Mouse (Mus musculus) mouse trophoblast stem cell (cell line): ENCODE measurements around the gene Crnkl1.

Experiments
- in situ Hi-C, 2 experiments: fragments of 300-500 bp; cut with MseI, MboI; formaldehyde crosslinking; loops; 2 replicates in 1 of 2; 3 replicates in 1 of 2; pipeline ENCODE4 v1.15.1; 2025

Gene Crnkl1

DNA sequence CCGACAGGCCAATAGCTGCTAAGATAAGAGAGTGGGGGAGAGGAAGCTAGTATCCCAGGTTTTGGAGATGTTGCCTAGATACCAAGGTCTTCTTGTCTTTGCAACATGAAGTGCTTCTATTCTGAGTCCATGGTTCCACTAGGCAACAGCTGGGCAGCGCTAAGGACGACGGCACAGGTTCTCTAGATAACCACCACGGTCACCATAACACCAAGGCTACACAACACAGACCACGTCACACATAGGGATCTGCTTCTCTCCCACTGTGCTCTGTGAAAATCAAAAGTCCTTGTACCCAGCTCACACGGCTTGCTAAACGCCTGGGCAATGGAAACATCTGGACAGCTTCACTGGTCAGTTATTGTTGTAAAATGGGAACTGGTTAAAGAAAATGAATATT is 2.2 kb upstream of the Crnkl1 start:
- in situ Hi-C loops: no loop called here

DNA sequence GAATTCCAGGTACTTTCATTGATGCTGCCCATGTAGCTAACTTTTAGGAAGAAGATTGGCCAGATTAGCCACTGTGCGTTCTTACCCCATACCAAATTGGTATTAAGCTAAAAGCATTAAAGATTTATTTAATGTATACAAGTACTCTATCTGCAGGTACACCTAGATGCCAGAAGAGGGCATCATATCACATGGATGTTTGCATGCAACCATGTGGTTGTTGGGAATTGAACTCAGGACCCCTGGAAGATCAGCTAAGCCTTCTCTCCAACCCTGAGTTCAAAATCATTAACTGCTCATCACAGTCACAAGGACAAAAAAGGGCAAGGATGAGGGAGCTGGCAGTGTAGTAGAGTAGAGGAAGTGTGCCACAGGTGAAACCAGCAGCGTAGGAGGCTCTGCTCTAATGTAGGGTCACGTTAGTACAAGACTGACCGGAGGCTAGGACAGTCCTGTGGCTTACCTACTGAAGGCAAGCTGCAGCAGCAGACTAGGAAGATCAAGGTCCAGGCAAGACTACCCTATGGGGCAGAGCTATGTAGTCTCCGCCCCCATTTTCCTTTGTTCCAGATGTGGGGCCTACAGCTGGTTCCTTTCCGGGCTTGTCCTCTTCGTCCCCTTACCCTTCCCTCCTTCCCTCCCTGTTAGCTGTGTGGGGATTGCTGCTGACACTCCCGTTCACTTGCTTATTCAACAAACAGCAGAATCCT is 13.7 kb downstream of the Crnkl1 start:
- in situ Hi-C loops: no loop called here

DNA sequence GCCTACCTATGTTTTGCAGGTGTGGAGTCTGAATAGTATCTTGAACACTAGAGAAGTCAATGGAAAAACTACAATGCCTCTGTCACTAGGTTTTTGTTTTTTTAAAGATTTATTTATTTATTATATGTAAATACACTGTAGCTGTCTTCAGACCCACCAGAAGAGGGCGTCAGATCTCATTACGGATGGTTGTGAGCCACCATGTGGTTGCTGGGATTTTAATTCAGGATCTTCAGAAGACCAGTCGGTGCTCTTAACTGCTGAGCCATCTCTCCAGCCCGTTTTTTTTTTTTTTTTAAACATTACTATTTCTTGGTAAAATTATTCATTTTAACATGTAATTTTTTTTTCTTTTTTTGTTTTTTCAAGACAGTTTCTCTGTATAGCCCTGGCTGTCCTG is 28.9 kb downstream of the Crnkl1 start:
- in situ Hi-C loops: loop anchor here in 1 of 2 experiments (10.0 kb wide), 1 partner anchor 211 kb away; no protein-coding TSS in a partner anchor

DNA sequence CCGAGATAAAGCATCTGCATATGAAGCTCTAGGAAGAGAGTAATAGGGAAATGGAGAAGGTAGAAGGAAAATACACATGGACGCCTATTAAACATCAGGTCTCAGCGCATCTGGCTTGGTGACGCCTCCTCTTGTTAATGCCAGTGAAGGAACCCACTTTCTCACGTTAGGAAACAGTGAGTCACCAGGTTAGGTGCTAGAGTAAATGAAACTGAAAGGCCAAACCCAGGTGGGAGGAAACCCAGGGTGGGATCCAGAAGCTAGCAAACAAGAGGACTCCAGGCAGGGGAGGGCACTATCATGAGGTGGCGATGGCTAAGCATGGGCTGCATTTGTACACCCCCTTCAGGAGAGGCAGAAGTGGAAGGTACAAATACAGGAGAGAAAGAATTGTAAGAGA is 29.7 kb downstream of the Crnkl1 start:
- in situ Hi-C loops: loop anchor here in 1 of 2 experiments (10.0 kb wide), 1 partner anchor 210 kb away; no protein-coding TSS in a partner anchor

DNA sequence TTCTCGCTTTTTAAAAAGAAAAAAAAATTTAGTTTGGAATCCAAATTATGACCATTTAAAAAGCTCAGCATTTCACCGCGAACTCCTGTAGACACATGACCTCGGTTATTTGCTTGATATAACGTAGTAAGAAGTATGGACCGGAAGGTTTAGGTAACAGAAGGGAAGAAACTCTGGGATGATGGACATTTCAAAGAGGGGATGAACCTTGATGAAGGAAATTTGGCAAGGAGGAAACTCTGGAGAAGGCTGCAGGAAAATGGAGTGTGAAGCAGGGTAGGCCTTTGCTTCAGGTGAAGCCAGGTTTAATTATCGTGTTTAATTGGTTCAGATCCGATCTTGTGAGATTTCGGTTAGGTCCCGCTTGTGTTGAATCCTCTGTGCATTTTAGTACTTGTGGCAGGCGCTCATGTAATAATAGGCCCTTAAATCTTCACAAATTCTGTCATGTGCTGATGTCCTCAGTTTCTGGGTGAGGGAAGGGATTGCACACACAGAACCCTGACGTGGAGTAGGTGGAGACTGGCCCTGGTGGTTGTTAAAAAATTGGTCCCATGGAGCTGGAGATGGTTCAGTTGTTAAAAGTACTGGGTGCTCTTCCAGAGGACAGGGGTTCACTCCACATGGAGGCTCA is 30.7 kb downstream of the Crnkl1 start:
- in situ Hi-C loops: loop anchor here in 1 of 2 experiments (10.0 kb wide), 1 partner anchor 209 kb away; no protein-coding TSS in a partner anchor

DNA sequence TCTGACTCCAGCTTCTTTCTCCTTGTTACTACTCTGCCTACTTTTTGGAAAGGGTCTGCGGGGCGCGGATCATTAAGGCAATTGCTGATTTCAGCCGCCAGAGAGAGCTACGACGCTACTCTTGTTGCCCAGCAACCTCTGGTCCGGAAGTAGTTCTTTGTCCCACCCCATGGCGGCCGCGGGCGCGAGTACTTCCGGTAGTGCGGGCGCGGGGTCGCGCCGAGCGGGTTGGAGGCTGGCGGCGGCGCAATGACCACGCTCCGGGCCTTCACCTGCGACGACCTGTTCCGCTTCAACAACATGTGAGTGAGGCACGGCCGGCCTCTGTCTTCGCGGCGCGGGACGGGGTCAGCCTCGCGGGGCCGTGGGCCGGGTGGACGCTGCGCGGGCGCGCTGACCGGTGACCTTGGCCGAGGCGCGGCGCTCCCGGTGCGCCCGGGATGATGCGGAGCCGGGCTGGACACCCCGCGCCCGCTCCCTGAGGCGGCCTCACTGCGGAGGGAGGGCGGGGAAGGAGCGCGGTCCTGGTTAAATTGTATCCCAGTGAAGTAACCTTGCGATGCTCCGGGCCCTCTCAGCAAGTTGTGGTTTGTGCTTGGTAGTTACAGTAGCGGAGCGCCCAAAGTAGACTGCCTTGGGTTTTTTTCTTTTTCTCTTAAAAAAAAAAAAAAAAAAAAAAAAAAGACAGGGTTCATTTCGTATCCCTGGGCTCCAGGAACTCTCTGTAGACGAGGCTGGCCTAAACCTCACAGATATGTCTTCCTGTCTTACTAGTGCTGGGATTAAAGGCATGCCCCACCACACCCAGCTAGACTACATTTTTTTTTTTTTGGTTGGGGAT is 31.5 kb downstream of the Crnkl1 start:
- in situ Hi-C loops: loop anchor here in 1 of 2 experiments (10.0 kb wide), 1 partner anchor 208 kb away; no protein-coding TSS in a partner anchor

DNA sequence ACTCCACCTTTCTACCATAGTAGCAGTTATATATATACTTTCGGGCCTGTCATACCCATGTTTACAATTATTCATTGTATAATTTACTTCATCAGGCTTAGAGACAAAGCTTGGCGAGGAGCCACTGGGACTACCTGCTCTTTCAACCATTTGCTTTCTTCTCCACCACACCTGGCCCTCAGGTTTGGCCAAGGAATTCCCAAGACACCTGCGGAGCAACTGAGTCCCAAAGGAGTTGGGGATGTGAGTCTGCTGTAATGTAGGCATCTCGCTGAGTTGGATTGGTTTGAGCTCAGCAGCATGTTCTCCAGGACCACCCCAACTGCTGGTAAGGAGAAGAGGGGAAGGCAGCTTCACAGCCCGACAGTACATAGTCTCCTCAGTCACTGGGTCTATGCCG is 33.0 kb downstream of the Crnkl1 start, which contains the start of gene Naa20:
Gene Naa20, plus strand, starts transcription at position 239 of the 400 bp plus-strand sequence.
- in situ Hi-C loops: loop anchor here in 1 of 2 experiments (10.0 kb wide), 1 partner anchor 207 kb away; no protein-coding TSS in a partner anchor

DNA sequence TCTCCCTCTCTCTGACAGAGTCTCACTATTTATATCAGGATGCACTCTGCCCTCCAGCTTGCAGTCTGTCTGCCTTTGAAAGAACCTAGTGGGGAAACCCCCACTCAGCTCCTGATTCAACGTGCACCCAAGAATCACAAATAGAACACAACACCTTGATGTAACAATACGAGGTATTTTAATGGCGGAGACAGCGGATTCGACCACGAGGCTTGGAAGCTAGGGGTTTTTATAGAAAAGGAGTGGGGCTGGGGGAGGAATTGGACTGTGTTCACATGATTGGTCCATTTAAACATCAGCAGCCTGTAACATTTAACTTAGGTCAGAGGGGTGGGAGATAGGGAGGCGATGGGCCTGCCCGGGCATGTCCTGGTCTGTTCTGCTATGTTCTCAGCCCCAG is 34.5 kb downstream of the Crnkl1 start:
- in situ Hi-C loops: loop anchor here in 1 of 2 experiments (10.0 kb wide), 1 partner anchor 206 kb away; no protein-coding TSS in a partner anchor

DNA sequence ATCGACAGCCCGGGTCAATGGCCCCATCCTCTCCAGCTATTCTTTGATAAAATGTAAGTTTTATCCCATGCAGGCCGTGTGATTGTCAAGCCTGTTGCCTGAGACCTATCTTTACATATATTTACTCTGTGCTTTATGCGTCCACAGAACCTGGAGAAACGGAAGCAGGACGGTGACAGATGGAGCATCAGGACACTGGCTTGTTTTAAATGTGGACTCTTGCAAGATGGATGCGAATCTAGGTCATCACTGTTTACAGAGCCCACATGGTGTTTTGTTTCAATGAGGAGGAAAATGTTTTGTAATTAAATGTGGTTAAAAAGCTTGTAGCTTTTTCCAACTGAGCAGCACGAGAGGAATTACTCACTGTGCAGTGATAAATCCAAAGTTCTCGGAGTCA is 36.7 kb downstream of the Crnkl1 start:
- in situ Hi-C loops: no loop called here

DNA sequence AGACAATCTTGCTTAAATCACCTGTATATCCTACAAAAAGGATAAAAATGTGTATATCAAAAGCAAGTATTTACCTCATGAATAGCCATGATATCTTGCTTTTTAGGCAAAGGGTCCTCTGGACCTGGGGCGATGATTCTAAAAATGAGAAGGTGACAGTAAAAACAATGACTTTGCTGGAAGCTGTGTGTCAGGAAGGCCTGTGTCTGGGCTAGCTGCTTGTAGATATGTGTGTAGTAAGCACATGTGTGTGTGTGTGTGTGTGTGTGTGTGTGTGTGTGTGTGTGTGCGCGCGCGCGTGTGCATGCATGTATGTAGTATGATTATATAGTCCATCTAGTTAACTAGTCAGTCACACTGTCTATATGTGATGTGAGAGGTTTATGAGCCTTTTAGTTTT is 41.1 kb downstream of the Crnkl1 start:
- in situ Hi-C loops: no loop called here

DNA sequence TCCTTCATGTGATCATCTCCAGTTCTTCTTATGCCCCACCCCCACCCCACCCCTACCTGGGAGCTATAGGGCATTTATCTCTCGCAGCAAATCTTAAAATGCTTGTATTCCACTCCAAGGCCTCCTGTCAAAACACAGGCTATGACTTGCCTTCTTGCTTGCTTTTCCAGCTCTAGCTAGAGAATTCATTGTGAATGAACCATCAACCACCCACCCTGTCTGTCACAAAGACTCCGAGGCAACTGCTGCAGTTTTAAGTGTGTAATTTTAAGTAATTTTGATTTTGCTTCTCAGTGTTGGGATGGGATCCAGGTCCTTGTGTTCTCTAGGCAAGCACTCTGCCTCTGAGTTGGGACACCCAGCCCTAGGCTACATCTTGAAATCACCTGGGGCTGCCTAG is 44.2 kb downstream of the Crnkl1 start:
- in situ Hi-C loops: no loop called here

DNA sequence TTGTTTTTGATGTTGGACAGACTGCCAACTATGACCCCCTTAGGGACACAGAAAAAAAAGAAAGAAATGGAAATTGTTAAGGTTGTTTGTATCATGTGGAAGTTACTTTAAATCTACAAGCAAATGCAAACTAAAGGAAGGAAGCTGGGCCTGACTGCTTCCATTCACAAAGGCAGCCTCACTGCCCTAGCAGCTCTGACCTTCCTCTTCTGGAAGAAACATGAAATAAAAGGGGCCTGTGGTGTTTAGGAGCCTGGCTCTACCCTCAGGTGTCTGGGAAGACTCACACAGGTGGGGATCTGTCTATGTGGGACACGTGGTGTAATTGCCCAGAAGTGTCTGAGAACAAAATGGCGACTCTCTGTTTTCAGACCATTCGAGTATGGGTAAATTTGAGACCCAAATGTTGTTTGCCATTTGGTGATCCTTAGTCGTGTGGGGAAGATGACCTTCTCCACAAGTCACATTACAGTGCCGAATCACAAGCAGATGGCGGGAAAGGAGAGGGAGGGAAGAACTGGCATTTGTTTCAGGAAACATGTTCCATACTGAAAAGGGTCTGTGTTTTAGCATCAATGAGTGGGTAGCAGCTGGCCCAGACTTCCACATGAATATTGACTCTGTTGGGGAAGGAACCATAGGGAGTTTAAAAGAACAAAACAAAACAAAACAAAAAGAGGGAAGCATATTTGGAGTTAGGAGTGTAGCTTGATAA is 45.9 kb downstream of the Crnkl1 start:
- in situ Hi-C loops: loop anchor here (10.0 kb wide), 2 partner anchors 184 to 194 kb away; no protein-coding TSS in a partner anchor

DNA sequence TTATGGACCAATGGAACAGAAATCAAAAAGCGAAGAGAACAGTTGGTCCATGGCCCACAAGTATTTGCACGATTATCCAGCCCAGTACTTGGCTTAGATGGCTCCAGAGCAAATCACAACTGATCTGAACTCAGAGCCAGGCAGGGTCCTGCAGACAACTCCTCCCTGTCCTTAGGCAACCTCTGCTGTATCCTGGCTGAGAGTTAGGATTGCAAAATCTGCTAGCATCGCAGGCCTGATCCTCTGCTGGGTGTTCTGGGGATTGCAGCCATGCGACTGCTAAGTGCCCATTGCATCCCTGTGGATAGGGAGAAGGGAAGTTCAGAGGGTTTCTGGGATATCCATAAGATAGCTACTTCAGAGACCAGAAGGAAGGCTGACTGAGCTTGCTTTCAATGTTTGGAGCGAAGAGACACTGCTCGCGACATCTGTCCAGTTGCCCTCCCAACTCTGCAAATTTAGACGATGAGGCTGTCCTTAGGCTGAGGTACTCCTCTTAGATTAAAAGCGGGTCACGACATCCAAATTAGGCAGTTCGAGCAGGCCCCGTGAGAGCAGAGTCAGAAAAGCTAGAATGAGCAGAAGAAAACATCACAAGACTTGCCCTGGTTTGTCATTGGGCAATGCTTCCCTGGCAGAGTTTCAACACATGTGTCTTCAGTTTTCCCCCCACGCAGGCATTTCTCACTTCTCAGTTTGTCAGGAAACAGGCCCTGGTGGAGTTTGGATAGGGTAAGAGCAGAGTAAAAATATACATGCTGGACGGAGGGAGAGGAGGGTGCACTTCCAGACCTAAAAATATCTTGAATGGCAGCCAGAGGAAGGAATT is 46.7 kb downstream of the Crnkl1 start:
- in situ Hi-C loops: loop anchor here (10.0 kb wide), 2 partner anchors 183 to 193 kb away; no protein-coding TSS in a partner anchor

DNA sequence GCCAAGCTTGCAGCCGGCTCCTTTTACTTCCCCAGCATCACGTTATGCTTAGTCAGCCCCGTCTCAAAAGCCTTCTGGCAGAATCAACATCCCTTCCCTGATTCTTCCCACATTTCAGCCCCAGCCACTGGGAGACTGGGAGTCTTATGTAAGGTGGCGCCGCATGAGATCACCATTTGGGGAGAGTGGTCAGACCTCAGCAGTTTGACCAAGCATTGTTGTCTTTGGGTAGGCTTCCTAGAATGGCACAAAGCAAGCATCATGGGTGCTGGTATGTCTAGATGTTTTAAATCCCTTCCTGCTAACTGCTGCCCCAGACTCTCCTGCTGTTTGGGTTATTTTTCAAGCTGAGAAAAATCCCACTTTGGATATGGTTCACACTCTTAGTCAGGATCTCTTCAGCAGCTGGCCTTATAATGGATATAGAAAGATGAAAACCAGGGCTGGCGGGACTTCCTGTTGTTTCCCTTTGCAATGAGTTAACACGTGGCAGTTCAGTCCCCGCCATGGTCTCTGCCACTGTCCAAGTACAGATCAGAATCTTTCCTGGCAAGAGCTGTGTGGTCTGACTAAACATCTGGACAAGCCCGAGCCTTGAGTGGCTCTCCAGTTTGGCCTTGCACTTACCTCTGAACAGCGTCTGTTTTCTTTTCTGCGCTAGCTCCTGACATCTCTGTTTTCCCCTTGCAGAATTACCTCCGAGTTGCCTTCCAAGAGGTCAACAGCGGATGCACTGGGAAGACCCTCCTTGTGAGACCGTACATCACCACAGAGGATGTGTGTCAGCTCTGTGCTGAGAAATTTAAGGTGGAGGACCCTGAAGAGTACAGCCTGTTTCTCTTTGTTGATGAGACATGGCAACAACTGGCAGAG is 49.7 kb downstream of the Crnkl1 start:
- in situ Hi-C loops: loop anchor here (10.0 kb wide), 2 partner anchors 180 to 190 kb away; no protein-coding TSS in a partner anchor

DNA sequence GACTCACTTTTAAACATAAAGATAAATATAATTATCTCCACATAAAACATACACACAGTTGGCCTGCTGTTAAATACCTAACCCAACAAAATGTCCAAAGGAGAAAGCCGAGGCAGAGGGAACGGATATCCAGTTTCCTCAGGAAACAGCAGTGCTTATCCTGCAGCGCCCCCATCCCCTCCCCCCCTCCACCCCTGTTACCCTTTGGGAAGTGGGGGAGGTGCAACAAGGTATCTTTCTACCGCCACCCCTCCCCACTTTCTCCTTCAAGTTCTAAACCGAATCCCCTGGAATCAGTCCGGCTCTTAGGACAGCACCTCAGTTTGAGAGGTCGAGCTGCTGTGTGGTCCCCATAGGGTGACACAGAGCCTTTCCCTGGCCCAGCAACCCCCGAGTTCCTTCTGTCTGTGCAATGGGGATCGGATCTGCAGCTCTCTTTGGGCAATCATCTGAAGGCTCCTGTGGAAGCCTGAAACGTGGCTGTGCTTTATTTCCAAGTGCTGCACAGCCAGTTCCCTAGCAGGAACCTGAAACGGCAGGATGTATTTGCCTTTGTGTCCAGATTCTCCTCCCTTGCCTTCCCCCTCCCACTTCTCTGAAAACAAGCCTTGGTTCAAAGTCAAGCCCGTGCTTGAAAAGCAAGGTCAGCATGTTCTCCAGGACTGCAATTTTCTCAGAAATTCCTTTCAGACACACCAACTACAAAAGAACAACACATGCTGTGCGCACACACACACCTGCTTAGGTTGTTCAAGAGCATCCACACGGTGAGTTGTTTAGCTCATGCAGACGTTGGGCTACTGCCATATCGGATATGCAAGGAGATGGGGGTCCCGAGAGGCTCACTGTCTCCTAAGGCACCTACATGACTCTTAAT is 50.5 kb downstream of the Crnkl1 start:
- in situ Hi-C loops: loop anchor here (10.0 kb wide), 2 partner anchors 179 to 189 kb away; no protein-coding TSS in a partner anchor

DNA sequence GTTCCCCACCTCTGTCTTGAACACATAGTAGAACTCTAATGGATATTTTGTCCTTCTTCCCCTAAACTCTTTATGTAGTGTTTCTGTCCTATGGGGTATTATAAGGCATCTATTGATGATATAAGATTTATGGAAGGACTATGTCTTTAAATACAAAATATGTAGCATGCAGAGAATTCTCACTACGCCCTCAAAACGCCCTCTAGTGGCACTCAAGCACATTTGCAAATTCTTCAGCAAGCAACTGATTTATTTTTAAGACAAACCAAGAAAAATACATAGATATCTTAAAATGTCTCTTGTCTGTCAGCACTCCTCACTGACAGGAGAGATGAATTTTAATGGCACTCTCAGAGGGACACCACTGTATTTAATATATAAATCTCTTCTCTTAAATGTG is 52.4 kb downstream of the Crnkl1 start:
- in situ Hi-C loops: loop anchor here (10.0 kb wide), 2 partner anchors 178 to 188 kb away; no protein-coding TSS in a partner anchor

DNA sequence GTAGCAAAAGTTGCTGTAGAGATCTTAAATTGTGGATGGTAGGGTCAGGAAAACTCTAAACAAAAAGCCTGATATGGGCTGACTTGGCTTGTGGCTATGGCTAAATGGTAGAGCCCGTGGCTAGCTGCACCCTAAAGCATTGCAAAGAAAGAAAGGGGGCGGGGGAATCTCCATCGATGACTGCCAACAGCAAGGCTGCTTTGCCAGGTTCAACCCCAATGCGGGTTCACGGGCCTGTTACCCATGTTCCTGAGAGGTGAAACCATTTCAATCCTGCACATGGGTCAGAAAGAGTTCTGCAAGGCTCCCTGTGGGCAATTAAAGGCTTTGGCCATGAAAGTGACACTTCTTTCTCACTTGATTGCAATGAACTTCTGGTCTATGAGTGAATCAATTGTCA is 52.9 kb downstream of the Crnkl1 start:
- in situ Hi-C loops: loop anchor here (10.0 kb wide), 2 partner anchors 177 to 187 kb away; no protein-coding TSS in a partner anchor
